Mouse (Mus musculus) C2C12 (cell line): Measurements from ENCODE around the gene Mrpl3.

Experiments
- CTCF ChIP-seq: IDR thresholded peaks from one replicate; pipeline ENCODE4 v1.5.1; 2011; ENCODE audit not compliant: control insufficient read depth, insufficient read depth, insufficient read length
- MAX ChIP-seq: IDR thresholded peaks from one replicate; pipeline ENCODE4 v1.6.1; 2011; ENCODE audit warnings: mild to moderate bottlenecking, control low read depth
- MYOD1 ChIP-seq: IDR thresholded peaks from one replicate; pipeline ENCODE4 v1.6.1; 2011; ENCODE audit warnings: low read depth; ENCODE audit not compliant: control insufficient read depth, insufficient read length
- MYOG ChIP-seq: IDR thresholded peaks from one replicate; pipeline ENCODE4 v1.6.1; 2011; ENCODE audit not compliant: control insufficient read depth, insufficient read length; ENCODE audit errors: extremely low read depth
- USF1 ChIP-seq: IDR thresholded peaks from one replicate; pipeline ENCODE4 v1.6.1; 2011; ENCODE audit warnings: low read depth, mild to moderate bottlenecking, control low read depth, moderate library complexity

GRCm38 (mm10) chr9:105103893-105104292, 50.9 kb downstream of the Mrpl3 start:
- TF ChIP-seq MYOD1, result no peak
- no peak for TF ChIP-seq CTCF
- no peak for TF ChIP-seq USF1
- TF ChIP-seq MYOG, result no peak
- TF ChIP-seq MAX, result no peak
